Mouse (Mus musculus) mouse trophoblast stem cell (cell line): ENCODE measurements around the gene Crtc3.

Experiments
- in situ Hi-C, 2 experiments: fragments of 300-500 bp; cut with MseI, MboI; formaldehyde crosslinking; loops; 2 replicates in 1 of 2; 3 replicates in 1 of 2; pipeline ENCODE4 v1.15.1; 2025

The Crtc3 gene

DNA sequence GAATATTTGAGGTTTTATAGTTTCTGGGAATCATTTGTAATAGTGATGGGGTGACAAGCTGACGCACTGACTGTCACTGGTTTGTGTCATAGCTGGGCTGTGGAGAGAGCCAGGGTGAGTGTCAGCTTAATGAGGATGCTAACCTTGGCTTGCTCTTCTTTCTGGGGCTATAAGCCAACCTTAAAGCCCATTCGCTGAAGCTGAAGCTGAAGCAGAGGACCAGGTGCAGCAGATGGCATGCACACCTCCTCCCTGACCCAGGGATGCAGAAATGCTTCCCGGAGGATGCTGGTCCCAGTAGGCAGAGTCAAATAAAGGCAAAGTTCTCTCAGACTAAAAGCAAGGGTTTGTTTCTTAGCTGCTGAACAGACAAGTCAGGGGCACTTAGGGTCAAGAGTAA, 48.7 kb downstream of the Crtc3 start:
- in situ Hi-C loops: no loop called here

DNA sequence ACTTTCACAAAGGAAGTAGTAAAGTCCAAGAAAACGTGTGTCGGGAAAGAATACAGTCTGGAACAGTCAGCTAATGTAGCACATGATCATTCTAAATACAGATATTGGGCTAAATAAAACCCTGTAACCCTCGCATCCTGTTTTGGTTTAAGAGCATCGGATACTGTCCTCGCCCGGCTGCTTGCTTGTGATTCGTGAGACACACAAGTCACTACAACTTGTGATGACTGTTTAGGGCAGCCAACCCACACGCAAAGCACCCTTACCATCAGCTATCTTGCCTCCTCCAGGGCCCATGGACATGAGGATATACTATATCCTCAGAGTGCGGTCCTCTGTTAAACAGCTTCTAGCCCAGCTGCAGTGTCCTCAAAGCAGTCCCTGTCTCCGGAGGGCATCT, 50.2 kb downstream of the Crtc3 start:
- in situ Hi-C loops: no loop called here

- in situ Hi-C loops: no loop called here
Measured at GRCm38 (mm10) chr7:80636953-80637800, 51.5 kb downstream of the Crtc3 start.

DNA sequence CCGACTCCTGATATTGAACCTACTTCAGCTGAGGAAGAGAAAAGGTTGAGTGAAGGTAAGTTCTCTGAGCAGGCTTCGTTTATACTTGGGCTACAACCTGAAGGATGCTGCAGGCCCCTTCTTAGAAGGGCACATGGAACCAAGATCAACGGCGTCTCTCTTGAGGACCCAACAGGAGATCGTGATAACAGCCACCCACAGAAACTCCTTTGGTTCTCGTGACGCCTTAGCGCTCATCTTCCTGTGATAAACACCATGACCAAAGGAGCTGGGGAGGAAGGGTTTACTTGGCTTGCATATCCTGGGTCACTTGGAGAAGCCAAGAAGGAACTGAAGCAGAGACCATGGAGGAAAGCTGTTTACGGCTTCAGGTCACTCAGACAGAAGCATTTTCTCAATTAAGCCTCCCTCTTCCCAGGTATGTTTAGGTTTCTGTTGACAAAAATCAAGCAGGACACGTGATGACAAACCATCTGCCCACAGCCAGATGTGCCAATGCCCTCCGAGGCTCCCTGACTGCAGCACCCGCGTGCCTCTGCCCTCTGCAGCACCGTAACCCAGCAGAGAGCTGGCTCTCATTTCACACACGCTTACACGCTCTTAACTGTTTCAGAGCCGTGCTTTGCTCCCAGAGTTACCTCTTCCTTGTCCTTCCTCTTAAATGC, 52.3 kb downstream of the Crtc3 start:
- in situ Hi-C loops: no loop called here

DNA sequence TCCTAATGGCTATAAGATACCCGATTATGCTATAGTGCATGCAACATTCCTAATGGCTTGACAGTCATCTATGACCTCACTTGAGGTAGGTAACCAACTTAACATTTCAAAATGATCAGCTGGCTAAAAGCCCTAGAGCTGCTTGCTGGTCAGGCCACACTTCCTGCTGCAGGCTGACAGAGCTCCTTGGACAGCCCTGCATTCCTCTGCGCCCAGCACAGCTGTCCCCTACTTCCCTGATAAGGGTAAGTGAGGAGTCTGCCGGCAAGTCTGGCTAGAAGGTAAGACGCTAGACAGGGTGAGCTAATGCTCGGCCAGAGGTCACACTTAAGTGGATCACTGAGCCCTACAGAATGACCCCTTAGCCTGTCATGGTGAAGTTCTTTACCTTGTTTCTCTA, 52.8 kb downstream of the Crtc3 start:
- in situ Hi-C loops: no loop called here

- in situ Hi-C loops: no loop called here
Measured at GRCm38 (mm10) chr7:80634741-80635140, 53.9 kb downstream of the Crtc3 start.

DNA sequence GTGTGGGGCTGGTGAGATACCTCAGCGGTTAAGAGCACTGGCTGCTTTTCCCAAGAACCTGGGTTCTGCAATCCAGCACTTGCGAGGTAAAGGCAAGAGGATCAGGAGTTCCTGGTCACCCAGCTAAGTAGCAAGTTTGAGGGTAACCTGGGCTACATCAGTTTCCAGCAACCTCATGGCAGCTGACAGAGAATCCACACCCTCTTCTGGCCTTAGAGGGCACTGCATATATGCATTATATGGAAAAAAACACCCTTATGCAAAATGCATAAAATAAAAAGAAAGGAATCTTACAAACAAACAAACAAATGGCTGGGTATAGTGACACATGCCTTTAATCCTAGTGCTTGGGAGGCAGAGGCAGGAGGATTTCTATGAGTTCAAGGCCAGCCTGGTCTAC, 55.0 kb downstream of the Crtc3 start:
- in situ Hi-C loops: no loop called here

DNA sequence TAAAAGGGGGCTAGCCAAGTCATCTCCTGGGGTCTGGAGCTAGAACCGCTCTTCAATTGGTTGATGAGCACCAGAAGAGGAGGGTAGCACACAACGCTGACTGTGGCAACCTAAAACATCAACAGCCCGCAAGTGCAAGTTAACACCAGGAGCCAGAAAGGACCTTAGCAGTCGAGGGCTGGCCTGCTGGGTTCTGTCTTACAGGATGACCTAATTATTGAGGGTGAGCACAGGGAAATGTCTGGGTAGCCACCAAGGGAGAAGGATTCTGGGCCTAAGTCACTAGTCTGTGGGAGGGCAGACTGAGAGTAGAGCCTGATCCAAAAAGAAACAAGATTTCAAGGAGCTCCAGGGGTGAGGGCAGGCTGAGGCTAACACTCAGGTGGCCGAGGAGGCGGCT, 56.7 kb downstream of the Crtc3 start:
- in situ Hi-C loops: no loop called here

- in situ Hi-C loops: no loop called here
Measured at GRCm38 (mm10) chr7:80631405-80631804, 57.3 kb downstream of the Crtc3 start.

GRCm38 (mm10) chr7:80629369-80629768, 59.3 kb downstream of the Crtc3 start:
- in situ Hi-C loops: no loop called here

DNA sequence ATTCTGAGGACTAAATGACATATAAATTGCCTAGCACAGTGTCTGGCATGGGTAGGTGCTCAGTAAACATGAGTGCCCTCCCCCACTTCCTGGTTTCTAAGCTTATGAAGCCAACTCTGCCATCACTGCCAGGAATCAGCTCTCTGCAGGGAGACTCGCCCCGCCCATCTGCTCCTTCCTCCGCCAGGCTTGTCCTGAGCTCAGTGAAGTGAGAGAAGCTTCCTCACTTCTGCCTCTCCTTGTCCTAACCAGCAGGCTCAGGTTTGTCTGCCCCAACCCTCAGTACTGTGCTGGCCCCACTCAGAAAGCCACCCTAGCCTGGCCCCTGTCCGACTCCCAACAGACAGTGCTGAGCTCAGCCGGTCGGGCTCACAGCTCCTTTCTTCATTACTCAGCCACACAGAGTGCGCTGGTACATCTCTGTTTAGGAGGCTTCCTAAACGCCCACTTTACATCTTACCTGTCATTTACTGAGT, 59.9 kb downstream of the Crtc3 start:
- in situ Hi-C loops: no loop called here

DNA sequence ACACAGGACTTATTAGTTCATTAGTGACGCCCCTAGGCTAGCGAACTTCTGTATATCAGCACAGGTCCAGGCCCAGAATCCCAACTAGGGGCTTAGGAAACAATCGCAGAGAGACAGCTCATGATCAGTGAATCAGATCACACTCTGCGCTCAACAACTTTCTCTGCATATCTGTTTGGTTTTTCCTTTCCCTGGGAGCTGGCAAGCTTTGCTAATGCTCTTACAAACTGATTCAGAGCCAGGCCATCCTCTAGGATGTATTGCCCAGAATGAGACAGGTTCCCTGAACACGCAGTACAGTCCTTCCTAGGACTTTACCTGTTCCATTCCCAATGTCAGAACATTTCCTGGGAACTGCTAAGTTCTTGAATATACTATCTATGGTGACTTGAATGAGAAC, 61.7 kb downstream of the Crtc3 start:
- in situ Hi-C loops: no loop called here

GRCm38 (mm10) chr7:80625841-80626240, 62.8 kb downstream of the Crtc3 start:
- in situ Hi-C loops: no loop called here

GRCm38 (mm10) chr7:80623276-80623675, 65.4 kb downstream of the Crtc3 start:
- in situ Hi-C loops: no loop called here

DNA sequence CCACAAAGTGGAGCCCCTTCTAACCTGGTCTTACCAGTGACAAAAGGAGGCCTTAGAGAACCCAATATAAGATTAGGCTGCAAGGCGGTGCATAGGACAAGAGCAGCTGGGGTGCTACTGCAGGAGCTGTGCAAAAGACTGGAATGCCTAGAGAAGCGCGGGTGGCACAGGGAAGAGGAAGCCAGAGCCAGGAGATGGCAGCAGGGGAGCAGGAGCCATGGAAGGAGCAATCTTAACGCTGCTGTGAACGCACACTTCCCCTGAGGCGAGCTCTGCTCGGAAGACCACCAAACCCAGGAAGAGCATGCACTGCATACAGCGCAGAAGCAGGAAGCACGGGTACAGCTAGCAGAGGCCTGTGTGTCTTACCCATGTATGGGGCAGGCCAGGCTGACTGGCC, 72.6 kb downstream of the Crtc3 start:
- in situ Hi-C loops: no loop called here

- in situ Hi-C loops: no loop called here
Measured at GRCm38 (mm10) chr7:80614042-80614441, 74.6 kb downstream of the Crtc3 start.

- in situ Hi-C loops: no loop called here
Measured at GRCm38 (mm10) chr7:80612191-80612787, 76.4 kb downstream of the Crtc3 start.

DNA sequence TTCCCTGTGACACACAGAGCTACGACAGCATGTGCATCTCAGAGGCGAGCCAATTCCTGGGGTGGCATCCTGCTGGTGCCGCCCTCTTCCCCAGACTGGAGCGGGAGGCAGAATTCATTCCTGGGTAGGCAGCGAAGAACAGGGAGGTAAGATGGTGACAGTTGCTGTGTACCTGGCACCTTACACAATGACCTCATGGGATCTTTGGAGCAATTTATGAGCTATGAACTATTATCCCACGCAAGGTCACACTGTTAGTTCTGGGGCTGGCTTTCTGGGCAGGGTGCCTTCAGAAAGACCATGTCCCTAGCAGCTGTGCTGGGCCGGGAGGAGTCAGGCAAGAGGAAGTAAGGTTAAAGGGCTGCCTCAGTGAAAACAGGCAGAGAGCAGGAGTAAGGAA, 77.0 kb downstream of the Crtc3 start:
- in situ Hi-C loops: no loop called here

- in situ Hi-C loops: no loop called here
Measured at GRCm38 (mm10) chr7:80607503-80607902, 81.2 kb downstream of the Crtc3 start.

GRCm38 (mm10) chr7:80606435-80606834, 82.2 kb downstream of the Crtc3 start:
- in situ Hi-C loops: no loop called here

- in situ Hi-C loops: no loop called here
Measured at GRCm38 (mm10) chr7:80605557-80605930, 83.1 kb downstream of the Crtc3 start.

GRCm38 (mm10) chr7:80604908-80605556, 83.6 kb downstream of the Crtc3 start:
- in situ Hi-C loops: no loop called here
